Mouse (Mus musculus) cortical plate, adult 2 months (tissue): ENCODE data around the gene Gm9602. TPM values are rescaled to one million over a fixed set of nuclear protein-coding genes. Genes with fewer than 3 reads are reported as not detected.
"Not testable (repeated sequence)": the region's sequence is repeated elsewhere in the genome, so short reads cannot be mapped to it uniquely, and the experiment has no call there.

Experiments used
- H3K27ac ChIP-seq: fragments of 200-500 bp; 2 replicates; pipeline ENCODE4 v1.5.1; 2012; ENCODE audit warnings: low read length, control low read depth, inconsistent platforms; ENCODE audit not compliant: insufficient read depth
- H3K4me1 ChIP-seq: fragments of 200-500 bp; 2 replicates; pipeline ENCODE4 v1.6.1; 2011; ENCODE audit warnings: low read length; ENCODE audit not compliant: control insufficient read depth, insufficient read depth
- H3K4me3 ChIP-seq: fragments of 200-500 bp; 2 replicates; pipeline ENCODE4 v1.5.1; 2011; ENCODE audit warnings: mild to moderate bottlenecking, low read length, control low read depth; ENCODE audit not compliant: insufficient read depth
- polyA plus RNA-seq: library from polyadenylated mRNA; depleted of rRNA; stranded (reverse); fragments of >200 nt; gene quantifications from 2 replicates; pipeline ENCODE4 v1.2.3, GENCODE M21; 2012; rRNA removed

Gm9602 gene
- not detected in 2 replicates for polyA plus RNA-seq

DNA sequence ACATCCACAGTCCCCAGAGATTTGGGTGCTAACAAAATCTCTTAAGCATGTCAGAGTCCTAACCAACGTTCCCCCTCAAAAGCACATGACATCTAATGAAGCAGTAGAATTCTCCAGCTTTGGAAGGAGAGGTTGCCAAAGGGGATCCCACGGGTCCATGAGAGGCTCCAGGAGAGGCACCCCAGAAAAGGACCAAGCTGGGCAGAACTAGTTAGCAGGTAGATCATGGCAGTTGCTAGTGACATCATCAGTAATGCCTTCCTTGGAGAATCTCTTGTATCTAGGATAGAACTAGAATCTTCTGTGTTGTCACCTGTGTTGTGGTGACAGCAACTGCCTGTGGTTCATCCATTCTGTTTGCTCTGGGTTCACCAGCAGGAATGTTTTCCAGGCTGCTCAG lies at the start of gene Gm9602:
TSS of gene Gm9602 (plus strand) at position 301 of the 400 bp plus-strand sequence.
- H3K4me3 ChIP-seq, H3K27ac ChIP-seq, H3K4me1 ChIP-seq: not testable (repeated sequence)

DNA sequence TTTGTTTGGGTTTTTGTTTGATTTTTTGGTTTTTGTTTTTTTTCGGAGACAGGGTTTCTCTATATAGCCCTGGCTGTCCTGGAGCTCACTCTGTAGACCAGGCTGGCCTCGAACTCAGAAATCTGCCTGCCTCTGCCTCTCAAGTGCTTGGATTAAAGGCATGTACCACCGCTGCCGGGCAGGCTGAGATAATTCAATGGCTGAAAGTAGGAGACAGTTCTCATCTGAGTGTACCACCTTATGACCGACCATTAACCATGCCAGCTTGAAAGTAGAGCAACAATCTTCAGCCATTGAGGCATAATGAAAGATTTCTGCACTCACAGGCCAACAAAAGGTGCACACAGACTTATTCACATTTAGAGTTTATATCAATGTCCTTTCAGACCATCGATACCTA lies 30.3 kb downstream of the Gm9602 start:
- H3K4me3 ChIP-seq, H3K27ac ChIP-seq, H3K4me1 ChIP-seq: not testable (repeated sequence)

DNA sequence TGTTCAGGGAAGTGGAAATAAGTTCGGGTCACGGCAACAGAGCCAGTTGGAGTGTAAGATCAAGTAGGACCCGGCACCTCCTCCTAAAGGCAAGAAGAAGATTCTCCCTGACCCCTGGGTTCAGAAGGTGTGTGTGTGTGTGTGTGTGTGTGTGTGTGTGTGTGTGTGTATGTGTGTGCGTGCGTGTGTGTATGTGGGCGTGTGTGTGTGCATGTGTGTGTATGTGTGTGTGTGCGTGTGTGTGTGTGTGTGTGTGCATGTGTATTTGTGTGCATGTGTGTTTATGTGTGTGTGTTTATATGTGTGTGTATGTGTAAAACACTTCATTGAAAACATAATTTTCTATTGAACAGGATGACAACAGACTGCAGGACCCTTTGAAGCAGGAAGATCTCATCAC lies 45.8 kb downstream of the Gm9602 start:
- not testable (repeated sequence) for H3K4me1 ChIP-seq, H3K4me3 ChIP-seq, H3K27ac ChIP-seq

Other genes with a start within 250 kb of the Gm9602 start
- not detected in 2 replicates for gene Gm3047, start 220.9 kb upstream of the Gm9602 start, polyA plus RNA-seq
- 0.30 and 0.40 TPM in 2 replicates for gene Gm8159, start 144.0 kb upstream of the Gm9602 start, polyA plus RNA-seq
- 0.98 and 1.2 TPM in 2 replicates for gene Gm3239, start 112.1 kb upstream of the Gm9602 start, polyA plus RNA-seq
- gene Gm7876, start 67.1 kb upstream of the Gm9602 start, polyA plus RNA-seq: 0.21 TPM in 1 of 2 replicates, not detected in the other
- gene Gm3252, start 49.6 kb upstream of the Gm9602 start, polyA plus RNA-seq: 1.4 TPM in 2 replicates
- not detected in 2 replicates for gene Gm3269, start 61.8 kb downstream of the Gm9602 start, polyA plus RNA-seq
- gene Gm3264, start 79.2 kb downstream of the Gm9602 start, polyA plus RNA-seq: 0.76 TPM in 1 of 2 replicates, not detected in the other
- 0.08 TPM in 1 of 2 replicates, not detected in the other for gene Gm3278, start 116.1 kb downstream of the Gm9602 start, polyA plus RNA-seq
- not detected in 2 replicates for gene Gm8297, start 207.6 kb downstream of the Gm9602 start, polyA plus RNA-seq
- gene Gm3298, start 239.6 kb downstream of the Gm9602 start, polyA plus RNA-seq: not detected in 2 replicates